Mouse (Mus musculus): ENCODE measurements around the gene Kremen2. TPM values are rescaled to one million over a fixed set of nuclear protein-coding genes. Genes with fewer than 3 reads are reported as not detected.
"Not testable (repeated sequence)": the region's sequence is repeated elsewhere in the genome, so short reads cannot be mapped to it uniquely, and the experiment has no call there.

Gene Kremen2
- polyA plus RNA-seq, 1 experiment from 2014 or later = not detected

DNA sequence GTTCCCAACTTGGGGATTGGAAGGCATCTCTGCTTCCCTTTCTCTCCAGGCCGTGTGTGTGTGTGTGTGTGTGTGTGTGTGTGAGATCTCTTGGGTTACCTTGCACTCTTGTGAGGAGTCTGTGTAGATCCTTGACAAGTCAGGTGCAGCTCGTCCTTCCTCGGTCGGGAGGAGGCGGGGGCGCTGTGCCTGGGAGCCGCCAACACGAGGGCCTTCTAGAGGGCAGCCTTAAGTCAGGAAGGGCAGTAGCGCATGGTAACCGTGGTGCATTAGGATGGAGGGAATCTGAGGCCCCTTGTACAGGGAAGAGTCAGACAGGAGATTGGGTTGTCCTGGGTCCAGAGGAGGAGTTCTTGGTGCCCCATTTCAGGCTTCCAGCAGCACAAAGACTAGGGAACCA is 30.6 kb upstream of the Kremen2 start:
- TF ChIP-seq EP300 (IDR thresholded peaks at IDR 0.05; ENCODE audit: low read depth) (no peak), CTCF (IDR thresholded peaks at IDR 0.05; ENCODE audit: low read depth) (no peak)
- H3K4me1 ChIP-seq (ENCODE audit: insufficient read depth) = 0 out of 2 replicates have a peak, but pooled peaks cover 2% of the 10 kb centered on the region
- DNase-seq (no peak), ATAC-seq (no peak)
- H3K4me2 ChIP-seq (ENCODE audit: low read depth, low read length) = no peak overlapping the region
- H3K9me3 ChIP-seq (ENCODE audit: low read length) = no peaks in the 10 kb centered on the region
- H3K27me3 ChIP-seq (ENCODE audit: insufficient read depth, low read length) = no peaks in the 10 kb centered on the region
- H3K4me3 ChIP-seq (ENCODE audit: low read depth, low read length) = no peak overlapping the region
- no peaks in the 10 kb centered on the region for H3K36me3 ChIP-seq (replicated peaks; ENCODE audit: insufficient read depth, low read length)
- H3K9ac ChIP-seq (replicated peaks) = no peak overlapping the region
- 82% methylated on average over 10 of the region's 10 CpGs for WGBS (ENCODE audit: insufficient replicate concordance)
- no peak overlapping the region for H3K27ac ChIP-seq (ENCODE audit: low read depth)

DNA sequence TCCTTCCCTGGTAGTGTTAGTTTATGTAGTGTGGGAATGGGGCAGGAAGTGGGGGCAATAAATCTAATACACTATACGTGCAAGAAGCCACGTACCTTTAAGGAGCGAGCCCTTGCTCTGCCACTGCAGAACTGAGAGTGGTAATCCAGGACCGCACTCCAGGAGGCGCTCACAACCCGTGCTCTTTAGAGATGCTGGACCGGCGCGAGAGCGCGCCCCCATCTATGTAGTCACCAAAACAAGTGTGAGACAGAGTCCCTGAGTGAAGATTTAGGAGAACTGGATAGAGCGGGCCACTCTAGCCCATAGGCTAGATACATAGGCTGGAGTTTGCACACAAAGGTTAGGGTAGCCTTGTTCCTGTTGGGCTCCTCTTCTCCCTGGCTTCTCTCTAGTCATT is 28.5 kb upstream of the Kremen2 start:
- TF ChIP-seq CTCF (IDR thresholded peaks at IDR 0.05; ENCODE audit: low read depth) = peak; percentile 89
- TF ChIP-seq EP300 (IDR thresholded peaks at IDR 0.05; ENCODE audit: low read depth) = no peak
- Histone ChIP-seq H3K4me3 (ENCODE audit: low read depth, low read length) (no peak overlapping the region), H3K36me3 (replicated peaks; ENCODE audit: insufficient read depth, low read length) (no peaks in the 10 kb centered on the region), H3K9me3 (ENCODE audit: low read length) (no peaks in the 10 kb centered on the region), H3K4me1 (ENCODE audit: insufficient read depth) (peaks cover 8% of the 10 kb centered on the region), H3K27ac (ENCODE audit: low read depth) (no peak overlapping the region), H3K4me2 (ENCODE audit: low read depth, low read length) (no peak overlapping the region), H3K9ac (replicated peaks) (no peak overlapping the region), H3K27me3 (ENCODE audit: insufficient read depth, low read length) (no peaks in the 10 kb centered on the region)
- WGBS (ENCODE audit: insufficient replicate concordance) = 4% methylated on average over 12 of the region's 12 CpGs
- ATAC-seq (peak; percentile 56), DNase-seq (peak; percentile 86)

DNA sequence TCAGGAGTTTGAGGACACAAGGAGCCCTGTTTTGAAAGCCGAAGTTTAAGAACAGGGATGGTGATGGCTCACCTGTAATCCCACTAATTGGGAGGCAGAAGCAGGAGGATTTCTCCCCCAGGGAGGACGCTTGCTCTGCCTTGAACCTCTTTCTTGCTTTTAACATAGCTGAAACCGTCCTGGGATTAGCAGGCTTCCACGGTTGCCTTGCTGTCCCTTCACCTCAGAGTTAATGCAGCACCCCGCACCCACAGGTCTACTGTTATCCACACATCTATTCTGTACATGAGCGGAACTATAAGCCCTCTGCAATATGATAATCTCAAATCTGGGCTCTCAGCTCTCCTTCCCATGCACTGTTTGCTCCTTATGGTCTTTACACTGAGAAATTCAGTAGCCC is 28.0 kb upstream of the Kremen2 start:
- no peak overlapping the region for H3K27ac ChIP-seq (ENCODE audit: low read depth)
- DNase-seq (no peak), ATAC-seq (no peak)
- no peak overlapping the region for H3K4me2 ChIP-seq (ENCODE audit: low read depth, low read length)
- TF ChIP-seq CTCF (IDR thresholded peaks at IDR 0.05; ENCODE audit: low read depth) (no peak), EP300 (IDR thresholded peaks at IDR 0.05; ENCODE audit: low read depth) (no peak)
- no peak overlapping the region for H3K4me3 ChIP-seq (ENCODE audit: low read depth, low read length)
- H3K4me1 ChIP-seq (ENCODE audit: insufficient read depth) = peaks cover 8% of the 10 kb centered on the region
- WGBS (ENCODE audit: insufficient replicate concordance) = 67% methylated on average over 6 of the region's 6 CpGs
- H3K36me3 ChIP-seq (replicated peaks; ENCODE audit: insufficient read depth, low read length) = no peaks in the 10 kb centered on the region
- no peaks in the 10 kb centered on the region for H3K27me3 ChIP-seq (ENCODE audit: insufficient read depth, low read length)
- H3K9ac ChIP-seq (replicated peaks) = no peak overlapping the region
- H3K9me3 ChIP-seq (ENCODE audit: low read length) = no peaks in the 10 kb centered on the region

DNA sequence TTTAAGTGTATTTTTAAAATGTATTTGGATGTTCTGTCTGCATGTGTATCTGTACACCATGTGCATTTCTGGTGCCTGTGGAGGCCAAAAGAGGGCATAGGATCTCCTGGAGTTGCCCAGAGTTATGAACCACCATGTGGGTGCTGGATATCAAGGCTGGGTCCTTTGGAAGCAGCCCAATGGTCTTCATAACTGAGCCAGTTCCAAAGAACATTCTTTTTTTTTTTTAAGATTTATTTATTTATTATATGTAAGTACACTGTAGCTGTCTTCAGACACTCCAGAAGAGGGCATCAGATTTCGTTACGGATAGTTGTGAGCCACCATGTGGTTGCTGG is 26.6 kb upstream of the Kremen2 start:
- H3K4me2 ChIP-seq (ENCODE audit: low read depth, low read length); H3K36me3 ChIP-seq (replicated peaks; ENCODE audit: insufficient read depth, low read length); H3K9ac ChIP-seq (replicated peaks); H3K4me1 ChIP-seq (ENCODE audit: insufficient read depth); ATAC-seq; H3K4me3 ChIP-seq (ENCODE audit: low read depth, low read length); DNase-seq; H3K27me3 ChIP-seq (ENCODE audit: insufficient read depth, low read length); H3K27ac ChIP-seq (ENCODE audit: low read depth); H3K9me3 ChIP-seq (ENCODE audit: low read length): not testable (repeated sequence)
- 65% methylated on average over 2 of the region's 2 CpGs for WGBS (ENCODE audit: insufficient replicate concordance)

DNA sequence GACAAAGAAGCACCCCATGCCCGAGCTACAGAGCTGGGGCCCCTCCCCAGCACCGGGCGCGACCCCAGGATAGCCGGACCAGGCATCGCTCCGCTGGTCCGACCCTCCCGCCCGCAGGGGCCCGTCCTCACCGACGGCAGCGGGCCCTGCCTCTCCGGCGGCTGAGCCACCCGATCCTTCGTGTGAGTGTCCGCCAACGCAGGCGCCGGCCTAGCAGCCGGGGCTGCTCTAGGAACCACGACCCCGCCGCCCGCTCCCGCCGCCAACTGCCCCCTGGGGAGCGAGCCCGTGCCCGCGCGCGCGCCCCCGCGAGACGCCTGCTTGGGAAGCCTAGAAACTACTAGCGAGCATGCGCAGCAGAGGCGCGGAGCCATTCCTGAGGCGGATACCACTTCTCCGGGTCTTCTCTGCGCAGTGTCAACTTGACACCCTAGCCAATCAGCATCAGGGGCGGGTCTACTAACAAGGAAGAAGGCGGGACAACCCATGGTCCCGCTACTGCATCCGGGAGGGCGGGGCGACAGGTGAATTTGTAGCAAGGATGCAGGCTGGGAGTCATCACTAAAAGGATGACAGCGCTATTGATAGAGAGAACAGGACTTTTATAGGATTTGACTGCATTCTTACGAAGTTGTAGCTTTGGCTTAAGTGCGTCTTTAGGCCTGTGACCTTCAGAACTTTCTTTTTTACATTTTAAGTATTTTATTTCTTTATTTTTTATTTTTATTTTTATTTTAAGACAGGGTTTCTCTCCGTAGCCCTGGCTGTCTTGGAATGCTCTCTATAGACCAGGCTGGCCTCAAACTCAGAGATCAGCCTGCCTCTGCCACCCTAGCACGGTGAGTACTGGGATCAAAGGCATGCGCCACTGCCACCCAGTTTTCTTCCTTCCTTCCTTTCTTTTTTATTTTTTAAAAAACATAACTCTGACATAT is 25.9 kb upstream of the Kremen2 start, which contains the start of gene Flywch1:
Flywch1 (minus strand) TSS at position 319 of the 935 bp plus-strand sequence.
- Histone ChIP-seq H3K27ac (ENCODE audit: low read depth) (peak within 1 kb of the TSS; percentile 82), H3K9ac (replicated peaks) (peak within 1 kb of the TSS; percentile 97), H3K4me2 (ENCODE audit: low read depth, low read length) (peak within 1 kb of the TSS; percentile 97), H3K27me3 (ENCODE audit: insufficient read depth, low read length) (no peaks in the 10 kb centered on the region), H3K36me3 (replicated peaks; ENCODE audit: insufficient read depth, low read length) (no peaks in the 10 kb centered on the region), H3K4me3 (ENCODE audit: low read depth, low read length) (peak within 1 kb of the TSS; percentile 89), H3K9me3 (ENCODE audit: low read length) (no peaks in the 10 kb centered on the region), H3K4me1 (ENCODE audit: insufficient read depth) (peaks cover 8% of the 10 kb centered on the region)
- DNase-seq (peak; percentile 95), ATAC-seq (peak; percentile 99)
- 4% methylated on average over 55 of the region's 58 CpGs for WGBS (ENCODE audit: insufficient replicate concordance)
- peak; percentile 68; the same call in 1 of the 2 replicates for TF ChIP-seq EP300 (IDR thresholded peaks at IDR 0.05; ENCODE audit: low read depth)
- TF ChIP-seq CTCF (IDR thresholded peaks at IDR 0.05; ENCODE audit: low read depth) = no peak

DNA sequence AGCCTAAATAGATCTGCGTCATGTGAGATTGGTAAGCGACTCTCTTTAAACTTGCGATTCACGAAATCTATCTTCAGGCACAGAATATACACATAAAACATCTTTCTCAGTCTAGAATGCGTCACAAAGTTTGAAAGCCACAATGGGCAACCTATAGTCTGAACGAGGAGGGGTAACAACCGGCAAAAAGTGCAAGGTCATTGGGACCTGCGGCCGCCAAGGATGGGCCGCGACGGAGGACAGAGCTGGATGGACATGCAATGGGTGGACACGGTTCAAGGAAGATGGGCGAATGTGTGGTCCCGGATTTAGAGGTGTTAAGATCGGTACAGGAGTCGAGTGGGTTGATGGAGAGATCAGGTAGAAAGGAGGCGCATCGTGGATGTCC is 25.3 kb upstream of the Kremen2 start:
- peak overlapping the region; percentile 97 for H3K4me2 ChIP-seq (ENCODE audit: low read depth, low read length)
- H3K27ac ChIP-seq (ENCODE audit: low read depth) = peak overlapping the region; percentile 82
- peak; percentile 26 for ATAC-seq
- WGBS (ENCODE audit: insufficient replicate concordance) = 2% methylated on average over 19 of the region's 19 CpGs
- peaks cover 8% of the 10 kb centered on the region for H3K4me1 ChIP-seq (ENCODE audit: insufficient read depth)
- H3K4me3 ChIP-seq (ENCODE audit: low read depth, low read length) = peak overlapping the region; percentile 89
- no peak for DNase-seq
- no peak for TF ChIP-seq EP300 (IDR thresholded peaks at IDR 0.05; ENCODE audit: low read depth)
- TF ChIP-seq CTCF (IDR thresholded peaks at IDR 0.05; ENCODE audit: low read depth) = no peak
- H3K27me3 ChIP-seq (ENCODE audit: insufficient read depth, low read length) = no peaks in the 10 kb centered on the region
- H3K9ac ChIP-seq (replicated peaks) = peak overlapping the region; percentile 97
- no peaks in the 10 kb centered on the region for H3K9me3 ChIP-seq (ENCODE audit: low read length)
- no peaks in the 10 kb centered on the region for H3K36me3 ChIP-seq (replicated peaks; ENCODE audit: insufficient read depth, low read length)
